Mouse (Mus musculus) hindbrain, embryonic 15.5 days (tissue): ENCODE measurements at regions not wholly inside any gene's neighbourhood (a gene's known extent, or its start where the extent isn't known, plus 50 kb on each side); places are given as distances from the start of the nearest gene placed in this dataset.

ENCODE experiments used
- ATAC-seq: fragments of 200-750 bp; cut with Nextera tagmentation; 2 replicates; pipeline ENCODE4 v1.8.0; 2017; ENCODE audit warnings: low read depth, moderate number of reproducible peaks, moderate TSS enrichment; ENCODE audit not compliant: low FRiP score
- H3K27ac ChIP-seq: fragments of 300-500 bp; sonication (generic); replicated peaks from 2 replicates; pipeline ENCODE4 v1.5.1; 2015; ENCODE audit warnings: mild to moderate bottlenecking, inconsistent platforms
- H3K27me3 ChIP-seq: fragments of 300-500 bp; sonication (generic); 2 replicates; pipeline ENCODE4 v1.6.1; 2015; ENCODE audit warnings: control low read depth, inconsistent platforms
- H3K36me3 ChIP-seq: fragments of 300-500 bp; sonication (generic); 2 replicates; pipeline ENCODE4 v1.6.1; 2015; ENCODE audit warnings: control low read depth, inconsistent platforms
- H3K4me1 ChIP-seq: fragments of 300-500 bp; sonication (generic); replicated peaks from 2 replicates; pipeline ENCODE4 v1.6.1; 2015; ENCODE audit warnings: control low read depth, inconsistent platforms
- H3K4me2 ChIP-seq: fragments of 300-500 bp; sonication (generic); 2 replicates; pipeline ENCODE4 v1.6.1; 2015; ENCODE audit warnings: moderate library complexity, mild to moderate bottlenecking, inconsistent platforms
- H3K4me3 ChIP-seq: fragments of 300-500 bp; sonication (generic); 2 replicates; pipeline ENCODE4 v1.5.1; 2015; ENCODE audit warnings: mild to moderate bottlenecking, inconsistent platforms
- H3K9ac ChIP-seq: fragments of 300-500 bp; sonication (generic); 2 replicates; pipeline ENCODE4 v1.6.1; 2015; ENCODE audit warnings: inconsistent platforms
- H3K9me3 ChIP-seq: fragments of 300-500 bp; sonication (generic); 2 replicates; pipeline ENCODE4 v1.6.1; 2016; ENCODE audit warnings: control low read depth, inconsistent platforms
- WGBS: fragments of 180-500 bp; shearing (Covaris S2); methylation state at CpG from one replicate; pipeline ENCODE4 v1.1.7; 2015; 5-methylcytosine and 5-hydroxymethylcytosine counted together

- Histone ChIP-seq H3K9me3 (no peaks in the 10 kb centered on the region), H3K27me3 (no peaks in the 10 kb centered on the region), H3K9ac (no peak overlapping the region), H3K4me2 (no peak overlapping the region), H3K4me1 (no peaks in the 10 kb centered on the region), H3K27ac (no peak overlapping the region), H3K4me3 (no peak overlapping the region), H3K36me3 (no peaks in the 10 kb centered on the region)
- ATAC-seq = no peak
- 52% methylated on average over 3 of the region's 3 CpGs for WGBS
Observed at GRCm38 (mm10) chr4:55811656-55812055, 279.4 kb upstream of the Klf4 start.

GRCm38 (mm10) chr4:55808501-55808900 lies 276.2 kb upstream of the Klf4 start:
- no peak overlapping the region for H3K4me2 ChIP-seq
- H3K9me3 ChIP-seq = no peaks in the 10 kb centered on the region
- no peak for ATAC-seq
- no peak overlapping the region for H3K4me3 ChIP-seq
- no peak overlapping the region for H3K9ac ChIP-seq
- no peaks in the 10 kb centered on the region for H3K4me1 ChIP-seq
- no peak overlapping the region for H3K27ac ChIP-seq
- no peaks in the 10 kb centered on the region for H3K27me3 ChIP-seq
- no peaks in the 10 kb centered on the region for H3K36me3 ChIP-seq
- WGBS = 73% methylated on average over 5 of the region's 5 CpGs

GRCm38 (mm10) chr4:55806799-55807198 lies 274.5 kb upstream of the Klf4 start:
- H3K27ac ChIP-seq = no peak overlapping the region
- no peak for ATAC-seq
- H3K36me3 ChIP-seq = no peaks in the 10 kb centered on the region
- no peaks in the 10 kb centered on the region for H3K27me3 ChIP-seq
- no peaks in the 10 kb centered on the region; the same call in 1 of the 2 replicates for H3K4me1 ChIP-seq
- H3K9ac ChIP-seq = no peak overlapping the region
- 92% methylated on average over 3 of the region's 3 CpGs for WGBS
- H3K4me2 ChIP-seq = no peak overlapping the region
- no peaks in the 10 kb centered on the region for H3K9me3 ChIP-seq
- H3K4me3 ChIP-seq = no peak overlapping the region

- 65% methylated on average over 6 of the region's 6 CpGs for WGBS
- no peak overlapping the region for H3K4me2 ChIP-seq
- H3K27ac ChIP-seq = no peak overlapping the region
- H3K36me3 ChIP-seq = no peaks in the 10 kb centered on the region
- H3K9me3 ChIP-seq = no peaks in the 10 kb centered on the region
- no peaks in the 10 kb centered on the region; the same call in 1 of the 2 replicates for H3K4me1 ChIP-seq
- H3K27me3 ChIP-seq = no peaks in the 10 kb centered on the region
- no peak for ATAC-seq
- H3K4me3 ChIP-seq = no peak overlapping the region
- H3K9ac ChIP-seq = no peak overlapping the region
Observed at GRCm38 (mm10) chr4:55805255-55806051, 273.2 kb upstream of the Klf4 start.

GRCm38 (mm10) chr4:55802101-55802500 lies 269.8 kb upstream of the Klf4 start:
- Histone ChIP-seq H3K4me3 (no peak overlapping the region), H3K9me3 (no peaks in the 10 kb centered on the region), H3K4me1 (no peaks in the 10 kb centered on the region; the same call in 1 of the 2 replicates), H3K4me2 (no peak overlapping the region), H3K36me3 (no peaks in the 10 kb centered on the region), H3K27me3 (no peaks in the 10 kb centered on the region), H3K9ac (no peak overlapping the region), H3K27ac (no peak overlapping the region)
- 76% methylated on average over 4 of the region's 4 CpGs for WGBS
- ATAC-seq = no peak

GRCm38 (mm10) chr4:55798099-55798498 lies 265.8 kb upstream of the Klf4 start:
- Histone ChIP-seq H3K4me2 (no peak overlapping the region), H3K36me3 (no peaks in the 10 kb centered on the region), H3K4me3 (no peak overlapping the region), H3K27me3 (no peaks in the 10 kb centered on the region), H3K27ac (no peak overlapping the region), H3K9me3 (no peaks in the 10 kb centered on the region), H3K9ac (no peak overlapping the region), H3K4me1 (no peaks in the 10 kb centered on the region; the same call in 1 of the 2 replicates)
- no peak for ATAC-seq
- WGBS = 85% methylated on average over 6 of the region's 6 CpGs

- Histone ChIP-seq H3K27me3 (no peaks in the 10 kb centered on the region), H3K36me3 (no peaks in the 10 kb centered on the region), H3K4me2 (no peak overlapping the region), H3K4me3 (no peak overlapping the region), H3K9ac (no peak overlapping the region), H3K4me1 (no peaks in the 10 kb centered on the region), H3K27ac (no peak overlapping the region), H3K9me3 (no peaks in the 10 kb centered on the region)
- ATAC-seq = no peak
Observed at GRCm38 (mm10) chr4:55781329-55781847, 249.1 kb upstream of the Klf4 start.

GRCm38 (mm10) chr4:55779581-55779980 lies 247.3 kb upstream of the Klf4 start:
- Histone ChIP-seq H3K9ac (no peak overlapping the region), H3K4me3 (no peak overlapping the region), H3K4me2 (no peak overlapping the region), H3K27ac (no peak overlapping the region), H3K9me3 (no peaks in the 10 kb centered on the region), H3K27me3 (no peaks in the 10 kb centered on the region), H3K4me1 (no peaks in the 10 kb centered on the region), H3K36me3 (no peaks in the 10 kb centered on the region)
- 82% methylated on average over 4 of the region's 4 CpGs for WGBS
- no peak for ATAC-seq

GRCm38 (mm10) chr4:55775858-55776257 lies 243.6 kb upstream of the Klf4 start:
- H3K4me1 ChIP-seq = no peaks in the 10 kb centered on the region
- H3K9ac ChIP-seq = no peak overlapping the region
- no peak overlapping the region for H3K27ac ChIP-seq
- no peak overlapping the region for H3K4me2 ChIP-seq
- H3K9me3 ChIP-seq = no peaks in the 10 kb centered on the region
- WGBS = 87% methylated on average over 7 of the region's 7 CpGs
- H3K36me3 ChIP-seq = no peaks in the 10 kb centered on the region
- no peak overlapping the region for H3K4me3 ChIP-seq
- no peak for ATAC-seq
- no peaks in the 10 kb centered on the region for H3K27me3 ChIP-seq

- H3K4me2 ChIP-seq = no peak overlapping the region
- WGBS = 93% methylated on average over 4 of the region's 4 CpGs
- H3K9me3 ChIP-seq = no peaks in the 10 kb centered on the region
- H3K4me3 ChIP-seq = no peak overlapping the region
- no peak overlapping the region for H3K9ac ChIP-seq
- no peaks in the 10 kb centered on the region for H3K27me3 ChIP-seq
- no peaks in the 10 kb centered on the region for H3K4me1 ChIP-seq
- ATAC-seq = no peak
- H3K36me3 ChIP-seq = no peaks in the 10 kb centered on the region
- no peak overlapping the region for H3K27ac ChIP-seq
Observed at GRCm38 (mm10) chr4:55774571-55774970, 242.3 kb upstream of the Klf4 start.

- H3K9ac ChIP-seq = no peak overlapping the region
- H3K36me3 ChIP-seq = no peaks in the 10 kb centered on the region
- no peaks in the 10 kb centered on the region for H3K4me1 ChIP-seq
- H3K4me3 ChIP-seq = no peak overlapping the region
- no peaks in the 10 kb centered on the region for H3K27me3 ChIP-seq
- no peak for ATAC-seq
- no peak overlapping the region for H3K27ac ChIP-seq
- H3K4me2 ChIP-seq = no peak overlapping the region
- 92% methylated on average over 3 of the region's 3 CpGs for WGBS
- H3K9me3 ChIP-seq = no peaks in the 10 kb centered on the region
Observed at GRCm38 (mm10) chr4:55769656-55770055, 237.4 kb upstream of the Klf4 start.

- H3K36me3 ChIP-seq = no peaks in the 10 kb centered on the region
- WGBS = 95% methylated on average over 6 of the region's 6 CpGs
- ATAC-seq = no peak
- H3K9me3 ChIP-seq = no peaks in the 10 kb centered on the region
- no peak overlapping the region for H3K9ac ChIP-seq
- no peak overlapping the region for H3K4me3 ChIP-seq
- no peak overlapping the region for H3K27ac ChIP-seq
- H3K4me1 ChIP-seq = no peaks in the 10 kb centered on the region
- H3K4me2 ChIP-seq = no peak overlapping the region
- no peaks in the 10 kb centered on the region for H3K27me3 ChIP-seq
Observed at GRCm38 (mm10) chr4:55768325-55768724, 236.1 kb upstream of the Klf4 start.

- no peak overlapping the region for H3K27ac ChIP-seq
- WGBS = 90% methylated on average over 4 of the region's 4 CpGs
- no peaks in the 10 kb centered on the region for H3K4me1 ChIP-seq
- no peak overlapping the region for H3K9ac ChIP-seq
- ATAC-seq = no peak
- no peaks in the 10 kb centered on the region for H3K36me3 ChIP-seq
- H3K9me3 ChIP-seq = no peaks in the 10 kb centered on the region
- H3K4me3 ChIP-seq = no peak overlapping the region
- H3K27me3 ChIP-seq = no peaks in the 10 kb centered on the region
- no peak overlapping the region for H3K4me2 ChIP-seq
Observed at GRCm38 (mm10) chr4:55767133-55767532, 234.9 kb upstream of the Klf4 start.
